Mouse (Mus musculus): ENCODE data around the gene Pqlc3. TPM values are rescaled to one million over a fixed set of nuclear protein-coding genes. Genes with fewer than 3 reads are reported as not detected.

The Pqlc3 gene
- polyA plus RNA-seq, 1 experiment from 2014 or later: 4.1 TPM

Other genes starting within 250 kb of the Pqlc3 start
- gene Greb1, start 199.5 kb downstream of the Pqlc3 start, polyA plus RNA-seq (2016; fragmentation: Nextera tagmentation; extraction: Ambion mirVana): 5.5 TPM in 2 replicates
- gene E2f6, start 189.4 kb downstream of the Pqlc3 start, polyA plus RNA-seq (2016; fragmentation: Nextera tagmentation; extraction: Ambion mirVana): 52.8 and 63.4 TPM in 2 replicates
- 16.9 and 19.6 TPM in 2 replicates for gene Rock2, start 105.5 kb downstream of the Pqlc3 start, polyA plus RNA-seq (2016; fragmentation: Nextera tagmentation; extraction: Ambion mirVana)
- gene 2410004P03Rik, start 11.3 kb upstream of the Pqlc3 start, polyA plus RNA-seq (2016; fragmentation: Nextera tagmentation; extraction: Ambion mirVana): 0.18 and 0.19 TPM in 2 replicates
- 0.85 and 1.1 TPM in 2 replicates for gene Kcnf1, start 176.5 kb upstream of the Pqlc3 start, polyA plus RNA-seq (2016; fragmentation: Nextera tagmentation; extraction: Ambion mirVana)

Data from heart, embryonic 10.5 days (tissue).